Mouse (Mus musculus) heart, adult 2 months (tissue): ENCODE results near the gene Samm50.

Experiments used
- CTCF ChIP-seq: fragments of 200-600 bp; IDR thresholded peaks from 2 replicates; pipeline ENCODE4 v1.8.1; 2022; ENCODE audit warnings: antibody characterized with exemption, mild to moderate bottlenecking, moderate library complexity
- EP300 ChIP-seq: fragments of 200-500 bp; IDR thresholded peaks from 2 replicates; pipeline ENCODE4 v1.6.1; 2011; ENCODE audit warnings: low read depth, low read length, control low read depth; ENCODE audit not compliant: insufficient read depth
- POLR2A ChIP-seq: fragments of 200-500 bp; IDR thresholded peaks from 2 replicates; pipeline ENCODE4 v1.6.1; 2011; ENCODE audit warnings: mild to moderate bottlenecking, low read depth, low read length, control low read depth; ENCODE audit not compliant: insufficient read depth

DNA sequence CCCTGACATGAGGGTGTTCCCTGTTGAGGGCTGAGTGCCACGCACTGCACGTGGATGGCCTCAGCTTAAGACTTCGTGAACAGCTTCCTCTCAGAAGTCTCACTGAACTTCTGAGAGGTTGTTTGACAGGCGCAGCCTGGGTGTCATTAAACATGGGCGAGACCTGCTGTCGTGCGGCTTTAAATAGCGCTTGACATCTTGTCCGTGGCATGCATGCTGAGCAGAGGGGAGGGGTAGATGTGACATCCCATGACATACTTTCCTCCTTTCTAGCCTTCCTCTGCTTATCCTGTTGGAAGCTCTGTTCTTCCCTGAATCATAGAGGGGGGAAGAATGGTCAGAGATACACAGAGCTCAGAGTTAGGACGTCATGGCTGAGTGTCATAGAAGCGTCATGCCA lies 61.7 kb downstream of the Samm50 start:
- TF ChIP-seq POLR2A, result peak; percentile 27; the same call in 1 of the 2 replicates
- TF ChIP-seq CTCF, result no peak
- TF ChIP-seq EP300, result no peak; the same call in 1 of the 2 replicates
